Mouse (Mus musculus) erythroblast, embryonic 14.5 days (primary cell): ENCODE data around the gene Gpatch3.

Experiments
- GATA1 ChIP-seq: IDR thresholded peaks from 2 replicates; pipeline ENCODE4 v1.6.1; 2012; ENCODE audit warnings: low read length, inconsistent platforms, mixed read lengths
- TAL1 ChIP-seq: IDR thresholded peaks from 3 replicates; pipeline ENCODE4 v1.6.1; 2012; ENCODE audit warnings: low read length, inconsistent platforms, mixed read lengths

DNA sequence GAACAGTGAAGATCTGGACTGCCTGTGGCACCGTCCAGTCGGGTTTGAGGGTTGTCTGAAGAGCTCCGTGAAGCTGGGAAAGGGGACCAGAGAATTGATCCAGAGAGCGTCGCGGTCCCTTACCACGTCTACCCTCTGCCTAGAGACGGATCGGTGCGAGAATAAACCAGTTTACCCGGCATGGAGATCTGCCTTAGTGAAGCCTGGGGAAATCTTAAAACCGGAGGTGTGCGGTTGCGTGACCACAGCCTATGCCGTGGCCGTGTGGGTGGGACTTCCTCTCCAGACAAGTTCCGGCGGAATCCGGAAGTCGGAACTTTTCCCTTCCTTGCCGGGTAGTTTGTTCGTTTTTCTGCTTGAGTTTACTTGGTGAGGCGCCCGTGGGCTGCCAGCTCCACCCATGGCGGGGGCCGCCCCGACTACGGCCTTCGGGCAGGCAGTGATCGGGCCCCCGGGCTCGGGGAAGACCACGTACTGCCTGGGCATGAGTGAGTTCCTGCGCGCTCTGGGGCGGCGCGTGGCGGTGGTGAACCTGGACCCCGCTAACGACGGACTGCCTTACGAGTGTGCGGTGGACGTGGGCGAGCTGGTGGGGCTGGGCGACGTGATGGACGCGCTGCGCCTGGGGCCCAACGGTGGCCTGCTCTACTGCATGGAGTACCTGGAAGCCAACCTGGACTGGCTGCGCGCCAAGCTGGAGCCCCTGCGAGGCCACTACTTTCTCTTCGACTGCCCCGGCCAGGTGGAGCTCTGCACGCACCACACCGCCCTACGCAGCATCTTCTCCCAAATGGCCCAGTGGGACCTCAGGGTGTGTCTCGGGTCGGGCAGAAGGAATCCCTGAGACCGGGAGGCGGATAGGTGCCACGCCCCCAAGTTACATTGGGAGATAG, 9.8 kb downstream of the Gpatch3 start, which contains the start of gene Gpn2:
- TF ChIP-seq TAL1 = no peak
- TF ChIP-seq GATA1 = no peak
